Mouse (Mus musculus): ENCODE results near the gene Irf4. TPM values are rescaled to one million over a fixed set of nuclear protein-coding genes. Genes with fewer than 3 reads are reported as not detected.

Gene Irf4
- polyA plus RNA-seq, 1 experiment from 2014 or later: not detected

- no peak overlapping the region for H3K9ac ChIP-seq (replicated peaks; ENCODE audit: low read length)
- no peaks in the 10 kb centered on the region for H3K4me1 ChIP-seq (ENCODE audit: control insufficient read depth, insufficient read depth, low read length)
- DNase-seq (ENCODE audit: low spot score) (no peak), ATAC-seq (replicated peaks; ENCODE audit: insufficient number of reproducible peaks, low FRiP score, low TSS enrichment, low read depth) (no peak)
- WGBS: 87% methylated on average over 7 of the region's 7 CpGs
- no peak overlapping the region for H3K4me3 ChIP-seq (ENCODE audit: low read depth, low read length)
- H3K27ac ChIP-seq (replicated peaks; ENCODE audit: low read depth, low read length): no peak overlapping the region
- H3K27me3 ChIP-seq (ENCODE audit: control insufficient read depth, insufficient read depth, low read length): no peaks in the 10 kb centered on the region
- H3K4me2 ChIP-seq (ENCODE audit: low read depth, low read length): no peak overlapping the region
- H3K36me3 ChIP-seq (replicated peaks; ENCODE audit: control insufficient read depth, insufficient read depth, low read depth, low read length): no peaks in the 10 kb centered on the region
- no peaks in the 10 kb centered on the region for H3K9me3 ChIP-seq (replicated peaks; ENCODE audit: control insufficient read depth, low read length)
Measured at GRCm38 (mm10) chr13:30728155-30728554, 20.9 kb upstream of the Irf4 start.

- 41% methylated on average over 6 of the region's 6 CpGs for WGBS
Measured at GRCm38 (mm10) chr13:30729245-30729644, 19.8 kb upstream of the Irf4 start.

GRCm38 (mm10) chr13:30730104-30730793, 18.8 kb upstream of the Irf4 start:
- WGBS: 84% methylated on average over 15 of the region's 15 CpGs
- ATAC-seq (replicated peaks; ENCODE audit: insufficient number of reproducible peaks, low FRiP score, low TSS enrichment, low read depth) (no peak), DNase-seq (ENCODE audit: low spot score) (no peak)

More at GRCm38 (mm10) chr13:30729245-30729644, 19.8 kb upstream of the Irf4 start:
- Histone ChIP-seq H3K4me1 (ENCODE audit: control insufficient read depth, insufficient read depth, low read length) (no peaks in the 10 kb centered on the region), H3K9ac (replicated peaks; ENCODE audit: low read length) (no peak overlapping the region), H3K27me3 (ENCODE audit: control insufficient read depth, insufficient read depth, low read length) (no peaks in the 10 kb centered on the region), H3K36me3 (replicated peaks; ENCODE audit: control insufficient read depth, insufficient read depth, low read depth, low read length) (no peaks in the 10 kb centered on the region), H3K9me3 (replicated peaks; ENCODE audit: control insufficient read depth, low read length) (no peaks in the 10 kb centered on the region), H3K4me3 (ENCODE audit: low read depth, low read length) (no peak overlapping the region), H3K27ac (replicated peaks; ENCODE audit: low read depth, low read length) (no peak overlapping the region), H3K4me2 (ENCODE audit: low read depth, low read length) (no peak overlapping the region)
- DNase-seq (ENCODE audit: low spot score): no peak
- ATAC-seq (replicated peaks; ENCODE audit: insufficient number of reproducible peaks, low FRiP score, low TSS enrichment, low read depth): no peak

GRCm38 (mm10) chr13:30732709-30733445, 16.1 kb upstream of the Irf4 start:
- Histone ChIP-seq H3K27me3 (ENCODE audit: control insufficient read depth, insufficient read depth, low read length) (no peaks in the 10 kb centered on the region), H3K36me3 (replicated peaks; ENCODE audit: control insufficient read depth, insufficient read depth, low read depth, low read length) (no peaks in the 10 kb centered on the region), H3K9ac (replicated peaks; ENCODE audit: low read length) (no peak overlapping the region), H3K27ac (replicated peaks; ENCODE audit: low read depth, low read length) (no peak overlapping the region), H3K4me1 (ENCODE audit: control insufficient read depth, insufficient read depth, low read length) (no peaks in the 10 kb centered on the region), H3K9me3 (replicated peaks; ENCODE audit: control insufficient read depth, low read length) (no peaks in the 10 kb centered on the region), H3K4me2 (ENCODE audit: low read depth, low read length) (no peak overlapping the region), H3K4me3 (ENCODE audit: low read depth, low read length) (no peak overlapping the region)
- no peak for DNase-seq (ENCODE audit: low spot score)
- 82% methylated on average over 11 of the region's 11 CpGs for WGBS
- ATAC-seq (replicated peaks; ENCODE audit: insufficient number of reproducible peaks, low FRiP score, low TSS enrichment, low read depth): no peak

More at GRCm38 (mm10) chr13:30730104-30730793, 18.8 kb upstream of the Irf4 start:
- no peaks in the 10 kb centered on the region for H3K4me1 ChIP-seq (ENCODE audit: control insufficient read depth, insufficient read depth, low read length)
- H3K36me3 ChIP-seq (replicated peaks; ENCODE audit: control insufficient read depth, insufficient read depth, low read depth, low read length): no peaks in the 10 kb centered on the region
- H3K9ac ChIP-seq (replicated peaks; ENCODE audit: low read length): no peak overlapping the region
- H3K4me3 ChIP-seq (ENCODE audit: low read depth, low read length): no peak overlapping the region
- H3K27ac ChIP-seq (replicated peaks; ENCODE audit: low read depth, low read length): no peak overlapping the region
- H3K9me3 ChIP-seq (replicated peaks; ENCODE audit: control insufficient read depth, low read length): no peaks in the 10 kb centered on the region
- H3K4me2 ChIP-seq (ENCODE audit: low read depth, low read length): no peak overlapping the region
- no peaks in the 10 kb centered on the region for H3K27me3 ChIP-seq (ENCODE audit: control insufficient read depth, insufficient read depth, low read length)

- no peaks in the 10 kb centered on the region for H3K9me3 ChIP-seq (replicated peaks; ENCODE audit: control insufficient read depth, low read length)
- no peaks in the 10 kb centered on the region for H3K4me1 ChIP-seq (ENCODE audit: control insufficient read depth, insufficient read depth, low read length)
- H3K36me3 ChIP-seq (replicated peaks; ENCODE audit: control insufficient read depth, insufficient read depth, low read depth, low read length): no peaks in the 10 kb centered on the region
- no peak for DNase-seq (ENCODE audit: low spot score)
- H3K27me3 ChIP-seq (ENCODE audit: control insufficient read depth, insufficient read depth, low read length): no peaks in the 10 kb centered on the region
- ATAC-seq (replicated peaks; ENCODE audit: insufficient number of reproducible peaks, low FRiP score, low TSS enrichment, low read depth): no peak
- 89% methylated on average over 5 of the region's 5 CpGs for WGBS
- H3K9ac ChIP-seq (replicated peaks; ENCODE audit: low read length): no peak overlapping the region
- no peak overlapping the region for H3K27ac ChIP-seq (replicated peaks; ENCODE audit: low read depth, low read length)
- H3K4me3 ChIP-seq (ENCODE audit: low read depth, low read length): no peak overlapping the region
- H3K4me2 ChIP-seq (ENCODE audit: low read depth, low read length): no peak overlapping the region
Measured at GRCm38 (mm10) chr13:30736721-30737120, 12.3 kb upstream of the Irf4 start.

- H3K4me2 ChIP-seq (ENCODE audit: low read depth, low read length): no peak overlapping the region
- H3K9ac ChIP-seq (replicated peaks; ENCODE audit: low read length): no peak overlapping the region
- H3K36me3 ChIP-seq (replicated peaks; ENCODE audit: control insufficient read depth, insufficient read depth, low read depth, low read length): no peaks in the 10 kb centered on the region
- H3K4me1 ChIP-seq (ENCODE audit: control insufficient read depth, insufficient read depth, low read length): no peaks in the 10 kb centered on the region
- H3K27me3 ChIP-seq (ENCODE audit: control insufficient read depth, insufficient read depth, low read length): no peaks in the 10 kb centered on the region
- H3K4me3 ChIP-seq (ENCODE audit: low read depth, low read length): no peak overlapping the region
- H3K9me3 ChIP-seq (replicated peaks; ENCODE audit: control insufficient read depth, low read length): no peaks in the 10 kb centered on the region
- DNase-seq (ENCODE audit: low spot score) (no peak), ATAC-seq (replicated peaks; ENCODE audit: insufficient number of reproducible peaks, low FRiP score, low TSS enrichment, low read depth) (no peak)
- WGBS: 90% methylated on average over 2 of the region's 2 CpGs
- H3K27ac ChIP-seq (replicated peaks; ENCODE audit: low read depth, low read length): no peak overlapping the region
Measured at GRCm38 (mm10) chr13:30737257-30737656, 11.8 kb upstream of the Irf4 start.

- Histone ChIP-seq H3K36me3 (replicated peaks; ENCODE audit: control insufficient read depth, insufficient read depth, low read depth, low read length) (no peaks in the 10 kb centered on the region), H3K4me1 (ENCODE audit: control insufficient read depth, insufficient read depth, low read length) (no peaks in the 10 kb centered on the region), H3K27ac (replicated peaks; ENCODE audit: low read depth, low read length) (no peak overlapping the region), H3K4me2 (ENCODE audit: low read depth, low read length) (no peak overlapping the region), H3K9ac (replicated peaks; ENCODE audit: low read length) (no peak overlapping the region), H3K9me3 (replicated peaks; ENCODE audit: control insufficient read depth, low read length) (no peaks in the 10 kb centered on the region), H3K27me3 (ENCODE audit: control insufficient read depth, insufficient read depth, low read length) (no peaks in the 10 kb centered on the region), H3K4me3 (ENCODE audit: low read depth, low read length) (no peak overlapping the region)
- no peak for ATAC-seq (replicated peaks; ENCODE audit: insufficient number of reproducible peaks, low FRiP score, low TSS enrichment, low read depth)
- 83% methylated on average over 4 of the region's 4 CpGs for WGBS
- DNase-seq (ENCODE audit: low spot score): no peak
Measured at GRCm38 (mm10) chr13:30738310-30738840, 10.7 kb upstream of the Irf4 start.

GRCm38 (mm10) chr13:30741172-30741571, 7.9 kb upstream of the Irf4 start:
- ATAC-seq (replicated peaks; ENCODE audit: insufficient number of reproducible peaks, low FRiP score, low TSS enrichment, low read depth) (no peak), DNase-seq (ENCODE audit: low spot score) (no peak)
- H3K4me2 ChIP-seq (ENCODE audit: low read depth, low read length): no peak overlapping the region
- no peak overlapping the region for H3K4me3 ChIP-seq (ENCODE audit: low read depth, low read length)
- no peaks in the 10 kb centered on the region for H3K4me1 ChIP-seq (ENCODE audit: control insufficient read depth, insufficient read depth, low read length)
- H3K27ac ChIP-seq (replicated peaks; ENCODE audit: low read depth, low read length): no peak overlapping the region
- no peaks in the 10 kb centered on the region for H3K9me3 ChIP-seq (replicated peaks; ENCODE audit: control insufficient read depth, low read length)
- no peak overlapping the region for H3K9ac ChIP-seq (replicated peaks; ENCODE audit: low read length)
- H3K27me3 ChIP-seq (ENCODE audit: control insufficient read depth, insufficient read depth, low read length): no peaks in the 10 kb centered on the region
- 73% methylated on average over 5 of the region's 5 CpGs for WGBS
- no peaks in the 10 kb centered on the region for H3K36me3 ChIP-seq (replicated peaks; ENCODE audit: control insufficient read depth, insufficient read depth, low read depth, low read length)

Data from embryonic facial prominence, embryonic 11.5 days (tissue).